Mouse (Mus musculus): ENCODE measurements around the gene Deup1.

DNA sequence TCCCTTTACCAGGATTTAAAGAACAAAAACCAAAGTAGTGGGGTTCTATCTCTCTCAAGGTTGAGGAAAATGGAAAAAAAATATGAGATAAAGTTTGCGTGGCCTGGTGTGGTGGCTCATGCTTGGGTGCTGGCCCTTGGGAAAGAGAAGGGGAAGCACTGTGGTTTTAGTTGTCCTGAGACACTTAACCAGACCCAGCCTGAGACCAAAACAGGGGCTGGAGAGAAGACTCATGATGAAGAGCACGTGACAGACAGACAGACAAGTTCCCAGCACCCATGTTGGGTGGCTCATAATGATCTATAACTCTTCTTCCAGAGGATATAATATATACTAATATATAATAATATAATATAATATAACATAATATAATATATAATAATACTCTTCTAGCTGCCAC is 22.2 kb upstream of the Deup1 start:
- TF ChIP-seq CTCF (IDR thresholded peaks at IDR 0.05; ENCODE audit: control insufficient read depth, insufficient read depth, insufficient read length) (no peak), MYOD1 (IDR thresholded peaks at IDR 0.05; ENCODE audit: control insufficient read depth, insufficient read length, low read depth) (no peak), USF1 (IDR thresholded peaks at IDR 0.05; ENCODE audit: low read depth) (no peak)

Data from C2C12 (cell line).